Mouse (Mus musculus) spleen, adult 2 months (tissue): ENCODE measurements around the gene Dph2. TPM values are rescaled to one million over a fixed set of nuclear protein-coding genes. Genes with fewer than 3 reads are reported as not detected.

Source experiments
- DNase-seq, 2 experiments: peaks; one replicate each; pipeline versions ENCODE4 v3.0.0 to v3.0.0-alpha.2; 2012 to 2021; ENCODE audit warnings: low spot score in 2 of 2, low read depth in 1 of 2
- H3K27ac ChIP-seq: fragments of 200-500 bp; 2 replicates; pipeline ENCODE4 v1.5.1; 2012; ENCODE audit warnings: low read length, inconsistent platforms; ENCODE audit not compliant: insufficient read depth
- H3K27me3 ChIP-seq: fragments of 200-500 bp; 2 replicates; pipeline ENCODE4 v1.6.1; 2012; ENCODE audit warnings: mild to moderate bottlenecking, moderate library complexity, low read length, inconsistent platforms; ENCODE audit not compliant: control insufficient read depth, insufficient read depth
- H3K36me3 ChIP-seq: fragments of 200-500 bp; 2 replicates; pipeline ENCODE4 v1.6.1; 2012; ENCODE audit warnings: mild to moderate bottlenecking, low read length, inconsistent platforms; ENCODE audit not compliant: control insufficient read depth, insufficient read depth
- H3K4me1 ChIP-seq: fragments of 200-500 bp; 2 replicates; pipeline ENCODE4 v1.6.1; 2011; ENCODE audit warnings: inconsistent platforms; ENCODE audit not compliant: control insufficient read depth, insufficient read depth, insufficient read length
- H3K4me3 ChIP-seq: fragments of 200-500 bp; 2 replicates; pipeline ENCODE4 v1.5.1; 2011; ENCODE audit warnings: mild to moderate bottlenecking, inconsistent platforms; ENCODE audit not compliant: insufficient read depth, insufficient read length; ENCODE audit errors: extremely low read depth
- CTCF ChIP-seq: fragments of 200-500 bp; IDR thresholded peaks from 2 replicates; pipeline ENCODE4 v1.5.1; 2011; ENCODE audit warnings: mild to moderate bottlenecking, inconsistent platforms; ENCODE audit not compliant: insufficient read depth, insufficient read length, insufficient replicate concordance; ENCODE audit errors: extremely low read depth
- POLR2A ChIP-seq: fragments of 200-500 bp; IDR thresholded peaks from 2 replicates; pipeline ENCODE4 v1.6.1; 2011; ENCODE audit warnings: low read depth, low read length, inconsistent platforms
- WGBS: fragments of 180-500 bp; shearing (Covaris S2); methylation state at CpG from one replicate; pipeline ENCODE4 v1.1.7; 2018; 5-methylcytosine and 5-hydroxymethylcytosine counted together
- polyA plus RNA-seq: library from polyadenylated mRNA; depleted of rRNA; stranded (reverse); fragments of >200 nt; gene quantifications from 2 replicates; pipeline ENCODE4 v1.2.3, GENCODE M21; 2012

Dph2 gene
- polyA plus RNA-seq, 1 experiment: 20.9 TPM

DNA sequence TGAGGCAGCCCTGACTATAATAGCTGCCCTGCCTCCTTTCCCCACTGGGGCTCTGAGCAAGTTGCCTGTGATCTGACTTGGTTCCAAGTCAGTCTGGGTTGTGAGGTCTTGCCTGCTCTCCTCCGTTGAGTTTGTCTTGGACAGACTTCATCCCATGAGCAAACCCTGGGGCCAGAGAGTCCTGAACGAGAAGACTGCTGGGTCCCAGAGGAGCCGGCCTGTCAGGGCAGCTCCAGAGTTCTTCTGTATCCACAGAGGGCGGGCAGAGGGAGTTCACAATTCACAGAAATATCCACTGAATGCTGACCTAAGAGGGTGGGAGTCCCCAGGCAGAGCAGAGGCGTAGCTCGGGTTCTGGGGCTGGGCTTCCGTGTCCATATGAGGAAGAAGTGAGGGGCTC lies 41.0 kb downstream of the Dph2 start:
- no peak overlapping the region for H3K27ac ChIP-seq
- H3K27me3 ChIP-seq: no peaks in the 10 kb centered on the region
- WGBS: 88% methylated on average over 7 of the region's 7 CpGs
- H3K36me3 ChIP-seq: no peaks in the 10 kb centered on the region
- no peak overlapping the region for H3K4me3 ChIP-seq
- no peaks in the 10 kb centered on the region for H3K4me1 ChIP-seq
- DNase-seq: no peak
- TF ChIP-seq CTCF (no peak), POLR2A (no peak)

GRCm38 (mm10) chr4:117850176-117850575 lies 41.7 kb downstream of the Dph2 start:
- H3K27ac ChIP-seq: no peak overlapping the region
- no peaks in the 10 kb centered on the region for H3K27me3 ChIP-seq
- H3K4me1 ChIP-seq: no peaks in the 10 kb centered on the region
- H3K36me3 ChIP-seq: no peaks in the 10 kb centered on the region
- 93% methylated on average over 7 of the region's 7 CpGs for WGBS
- TF ChIP-seq POLR2A (no peak), CTCF (no peak)
- no peak for DNase-seq
- no peak overlapping the region for H3K4me3 ChIP-seq

- no peak overlapping the region for H3K27ac ChIP-seq
- no peaks in the 10 kb centered on the region for H3K36me3 ChIP-seq
- no peak overlapping the region for H3K4me3 ChIP-seq
- DNase-seq: no peak
- 92% methylated on average over 5 of the region's 5 CpGs for WGBS
- no peaks in the 10 kb centered on the region for H3K27me3 ChIP-seq
- no peaks in the 10 kb centered on the region for H3K4me1 ChIP-seq
- no peak for TF ChIP-seq CTCF
Measured at GRCm38 (mm10) chr4:117849506-117849905, 42.3 kb downstream of the Dph2 start.

GRCm38 (mm10) chr4:117849063-117849462 lies 42.8 kb downstream of the Dph2 start:
- Histone ChIP-seq H3K4me3 (no peak overlapping the region), H3K27me3 (no peaks in the 10 kb centered on the region), H3K4me1 (no peaks in the 10 kb centered on the region), H3K27ac (no peak overlapping the region), H3K36me3 (no peaks in the 10 kb centered on the region)
- TF ChIP-seq CTCF: no peak
- TF ChIP-seq POLR2A: no peak
- 86% methylated on average over 17 of the region's 17 CpGs for WGBS
- no peak for DNase-seq

DNA sequence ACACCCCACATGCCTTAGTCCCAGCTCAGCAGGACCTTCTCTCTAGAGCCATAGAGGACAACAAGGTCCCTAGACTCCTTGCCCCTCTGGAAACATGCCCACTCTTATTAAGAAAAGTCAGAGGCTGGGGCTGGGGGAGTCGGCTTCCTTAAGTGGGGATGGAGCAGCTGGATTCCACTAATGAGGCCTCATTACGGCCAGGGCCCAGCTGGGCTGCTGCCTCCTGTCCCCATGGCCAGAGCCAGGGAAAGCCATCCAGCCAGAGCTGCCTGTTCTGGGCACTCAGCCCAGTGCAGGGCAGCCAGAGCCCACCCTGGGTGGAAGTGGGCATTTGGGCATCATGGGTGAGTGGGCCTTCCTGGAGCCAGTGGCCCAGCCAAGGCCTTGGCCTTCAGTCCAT lies 44.8 kb downstream of the Dph2 start:
- WGBS: 85% methylated on average over 2 of the region's 2 CpGs
- Histone ChIP-seq H3K4me1 (no peaks in the 10 kb centered on the region), H3K27me3 (no peaks in the 10 kb centered on the region), H3K4me3 (no peak overlapping the region), H3K27ac (no peak overlapping the region), H3K36me3 (no peaks in the 10 kb centered on the region)
- no peak for DNase-seq
- TF ChIP-seq CTCF (no peak), POLR2A (no peak)

DNA sequence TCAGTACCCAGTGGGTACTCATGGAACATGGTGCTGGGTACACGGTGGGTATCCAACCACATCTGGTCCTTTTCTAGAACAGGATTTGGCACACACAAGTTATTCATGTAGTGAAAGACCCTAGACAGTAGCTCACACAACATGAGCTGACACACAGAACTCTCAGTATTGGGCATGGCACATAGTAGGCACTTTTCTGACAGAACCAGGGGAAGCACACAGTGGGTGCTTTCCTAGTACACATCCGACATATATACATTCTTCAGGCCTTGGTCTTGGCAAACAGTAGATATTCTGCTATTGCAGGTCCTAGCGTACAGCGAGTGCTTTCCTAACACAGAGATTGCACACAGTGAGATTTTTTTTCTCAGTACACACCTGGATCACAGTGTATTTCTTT lies 45.6 kb downstream of the Dph2 start:
- H3K27ac ChIP-seq: no peak overlapping the region
- TF ChIP-seq POLR2A (no peak), CTCF (no peak)
- 97% methylated on average over 4 of the region's 4 CpGs for WGBS
- H3K36me3 ChIP-seq: no peaks in the 10 kb centered on the region
- no peaks in the 10 kb centered on the region for H3K27me3 ChIP-seq
- no peak overlapping the region for H3K4me3 ChIP-seq
- no peak for DNase-seq
- no peaks in the 10 kb centered on the region for H3K4me1 ChIP-seq

GRCm38 (mm10) chr4:117845316-117845715 lies 46.5 kb downstream of the Dph2 start:
- H3K27ac ChIP-seq: no peak overlapping the region
- H3K4me1 ChIP-seq: no peaks in the 10 kb centered on the region
- TF ChIP-seq POLR2A: no peak
- no peak for TF ChIP-seq CTCF
- no peaks in the 10 kb centered on the region for H3K36me3 ChIP-seq
- DNase-seq: no peak
- H3K27me3 ChIP-seq: no peaks in the 10 kb centered on the region
- no peak overlapping the region for H3K4me3 ChIP-seq
- WGBS: 87% methylated on average over 11 of the region's 11 CpGs

GRCm38 (mm10) chr4:117844467-117844866 lies 47.4 kb downstream of the Dph2 start:
- no peaks in the 10 kb centered on the region for H3K36me3 ChIP-seq
- H3K4me3 ChIP-seq: no peak overlapping the region
- H3K27me3 ChIP-seq: no peaks in the 10 kb centered on the region
- no peak overlapping the region for H3K27ac ChIP-seq
- H3K4me1 ChIP-seq: no peaks in the 10 kb centered on the region
- 89% methylated on average over 5 of the region's 5 CpGs for WGBS
- TF ChIP-seq POLR2A (no peak), CTCF (no peak)
- no peak for DNase-seq
